Mouse (Mus musculus) kidney, postnatal 25 days (tissue): Measurements from ENCODE around the gene Mybpc3.

ENCODE experiments used
- DNase-seq, 2 experiments: peaks; one replicate each; pipeline ENCODE4 v3.0.0; 2021; ENCODE audit warnings: mixed read lengths in 2 of 2

Gene Mybpc3

DNA sequence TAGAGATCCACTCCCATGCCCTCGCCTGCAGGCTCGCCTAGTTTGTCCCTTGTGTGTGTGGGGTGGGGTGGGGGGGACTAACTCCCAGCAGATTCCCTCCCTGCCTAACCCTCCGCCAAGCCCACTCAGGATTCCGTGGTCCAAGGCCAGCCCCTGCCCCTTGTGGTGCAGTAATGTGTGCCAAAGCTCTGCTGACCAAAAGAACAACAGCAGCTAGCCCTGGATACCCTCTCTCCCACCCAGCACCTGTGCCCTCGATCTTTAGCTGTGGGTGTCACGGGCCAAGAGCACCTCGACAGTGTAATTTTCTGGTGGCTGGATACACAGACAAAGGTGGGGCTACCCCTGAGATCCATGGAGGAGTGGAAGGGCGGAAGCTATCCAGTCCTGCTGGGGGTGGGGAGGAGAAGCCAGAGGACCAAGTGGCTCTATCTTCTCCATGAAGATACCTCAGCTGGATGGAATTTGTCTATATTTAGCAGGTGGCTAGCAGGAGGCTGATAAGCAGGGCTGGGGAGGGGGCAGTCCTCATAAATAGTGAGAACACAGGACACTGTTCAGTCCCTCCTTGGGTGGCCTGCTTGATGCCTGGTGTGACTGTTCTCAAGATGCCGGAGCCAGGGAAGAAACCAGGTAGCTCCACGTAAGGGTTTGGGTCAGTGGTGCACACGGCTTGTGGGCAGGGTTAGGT, at the start of gene Mybpc3:
Gene Mybpc3 (plus strand): TSS at position 560 of the 691 bp plus-strand sequence.
- no peak for DNase-seq

GRCm38 (mm10) chr2:91068162-91068871, 49.6 kb upstream of the Mybpc3 start:
- peak in 1 of 2 experiments; percentile 66 for DNase-seq

GRCm38 (mm10) chr2:91068872-91069165, 49.1 kb upstream of the Mybpc3 start:
- DNase-seq, result no peak

- DNase-seq, result peak in 1 of 2 experiments; percentile 60
Observed at GRCm38 (mm10) chr2:91069306-91070000, 48.5 kb upstream of the Mybpc3 start.

- peak; percentile 95 to 97 for DNase-seq
Observed at GRCm38 (mm10) chr2:91070076-91070800, 47.7 kb upstream of the Mybpc3 start, which contains the start of gene Slc39a13. Gene Slc39a13 (minus strand): TSS chr2:91070417.

DNA sequence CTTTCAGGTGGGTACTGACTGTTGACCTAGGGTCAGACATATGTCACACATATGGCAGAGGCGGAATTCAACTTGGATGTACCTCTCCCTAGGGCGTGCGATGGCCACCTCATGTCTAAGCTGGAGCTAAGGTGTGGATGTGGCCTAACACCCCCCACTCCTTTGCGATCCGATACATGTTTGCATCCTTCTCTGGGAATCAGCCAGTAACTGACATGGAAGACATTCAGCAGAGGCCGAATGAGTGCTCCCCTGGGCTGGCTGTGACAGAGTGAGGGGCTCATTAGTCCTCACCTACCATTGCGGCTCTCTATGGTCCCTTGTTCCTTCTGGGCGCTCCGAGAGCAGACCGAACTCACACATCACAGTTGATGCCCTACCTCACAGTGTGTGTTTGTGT, 46.9 kb upstream of the Mybpc3 start:
- DNase-seq, result no peak

DNA sequence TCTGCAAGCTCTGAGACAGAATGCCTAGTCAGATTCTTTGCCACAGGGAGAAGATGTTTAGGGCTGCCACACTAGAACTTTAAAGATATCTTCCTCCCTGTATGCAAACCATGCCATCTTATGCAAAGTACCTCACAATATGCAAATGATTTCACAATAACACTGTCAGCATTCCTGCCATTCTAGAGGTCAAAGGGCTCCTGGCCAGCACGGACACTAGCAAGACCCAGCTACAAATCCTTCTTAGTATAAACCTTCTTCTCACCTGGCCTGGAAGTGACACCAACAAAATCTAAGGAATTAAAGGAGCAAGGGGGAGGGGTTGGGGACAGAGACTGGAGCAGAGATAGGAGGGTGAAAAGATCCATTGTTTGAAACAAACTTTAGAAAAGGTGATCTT, 45.9 kb upstream of the Mybpc3 start:
- peak; percentile 58 to 65 for DNase-seq

GRCm38 (mm10) chr2:91077957-91078313, 40.0 kb upstream of the Mybpc3 start:
- no peak for DNase-seq

DNA sequence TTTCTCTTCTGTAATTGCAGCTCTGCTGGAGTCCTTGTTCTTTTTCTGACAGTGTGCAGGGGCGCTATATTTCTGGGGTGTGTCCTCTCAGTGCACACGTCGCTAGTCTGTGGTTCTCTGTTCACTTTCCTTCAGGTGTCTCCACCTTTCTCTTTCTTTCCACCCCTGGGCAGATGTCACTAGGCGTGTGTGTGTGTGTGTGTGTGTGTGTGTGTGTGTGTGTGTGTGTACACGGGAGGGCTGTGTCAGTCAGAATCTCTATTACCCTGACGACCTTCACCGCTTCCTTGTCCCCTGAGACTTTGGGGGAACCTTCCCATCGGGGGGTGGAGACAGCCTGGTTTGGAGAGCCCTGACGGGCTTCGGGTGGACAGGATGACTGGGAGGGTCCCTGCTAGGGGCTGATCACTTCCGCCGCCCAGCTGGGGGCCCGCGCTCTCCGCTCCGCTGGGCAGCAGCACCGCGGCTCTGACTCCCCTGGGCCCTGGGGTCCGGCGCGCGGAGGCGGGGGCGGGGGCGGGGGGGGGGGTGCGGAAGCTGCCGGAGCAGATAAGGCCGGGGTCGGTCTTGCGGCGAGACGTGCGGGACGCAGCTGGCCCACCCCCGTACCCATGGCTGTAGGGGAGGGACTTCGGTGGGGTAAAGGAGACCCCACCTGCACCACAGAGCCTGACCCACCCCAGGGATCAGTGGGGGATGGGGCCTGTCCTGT, 39.5 kb upstream of the Mybpc3 start:
- DNase-seq, result no peak

DNA sequence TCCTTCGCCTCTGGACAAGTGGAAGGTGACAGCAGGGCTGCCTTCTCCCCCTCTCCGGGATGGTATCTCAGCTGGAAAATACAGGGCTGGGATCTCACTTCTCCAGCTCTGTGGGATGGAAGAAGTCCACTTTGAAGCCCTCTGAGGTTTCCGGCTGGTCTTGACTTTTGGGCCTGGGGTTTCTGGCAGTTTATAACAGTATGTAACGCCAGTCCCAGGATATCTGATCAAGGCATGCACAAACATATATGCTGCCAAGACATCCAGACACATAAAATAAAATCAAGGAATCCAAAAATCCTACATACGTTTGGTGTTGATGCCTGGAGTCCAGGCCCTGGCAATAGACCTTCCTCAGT, 38.9 kb upstream of the Mybpc3 start:
- DNase-seq, result no peak

DNA sequence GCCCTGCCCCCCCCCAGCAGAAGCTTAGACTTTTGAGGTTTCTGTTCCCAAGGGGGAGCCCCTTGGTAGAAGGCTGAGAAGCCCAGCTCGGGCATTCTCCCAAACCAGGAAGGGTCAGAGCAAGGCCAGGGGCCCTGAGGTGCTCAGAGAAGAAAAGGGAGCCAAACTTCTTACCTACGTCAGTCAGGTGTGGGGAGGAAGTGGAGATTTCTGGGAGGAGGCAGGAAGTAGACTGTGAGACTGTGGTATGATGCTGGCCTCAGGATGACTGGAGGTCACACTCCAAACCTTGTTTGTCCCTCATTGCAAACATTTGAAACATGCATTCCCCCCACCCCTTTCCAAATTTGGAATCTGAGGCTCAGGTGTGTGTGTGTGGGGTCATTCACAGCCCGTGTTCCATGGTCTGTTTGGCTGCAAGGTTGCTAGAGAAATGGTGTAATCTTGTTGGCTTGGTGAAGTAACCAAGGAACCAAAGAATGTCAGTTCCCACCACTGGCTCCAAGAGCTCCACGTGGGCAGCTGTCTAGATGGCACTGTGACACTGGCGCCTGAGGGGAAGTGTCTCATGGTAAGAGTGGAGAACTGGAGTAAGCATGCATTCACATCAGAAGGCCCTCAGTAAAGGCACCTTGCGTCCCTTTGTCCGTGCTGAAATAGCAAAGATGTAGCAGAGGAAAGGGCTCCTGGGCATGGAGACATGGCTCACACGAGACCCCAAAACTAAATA, 37.0 kb upstream of the Mybpc3 start:
- DNase-seq, result no peak

- no peak for DNase-seq
Observed at GRCm38 (mm10) chr2:91081775-91082695, 35.9 kb upstream of the Mybpc3 start, which contains the start of gene Spi1. Gene Spi1 (plus strand): TSS chr2:91082390.

DNA sequence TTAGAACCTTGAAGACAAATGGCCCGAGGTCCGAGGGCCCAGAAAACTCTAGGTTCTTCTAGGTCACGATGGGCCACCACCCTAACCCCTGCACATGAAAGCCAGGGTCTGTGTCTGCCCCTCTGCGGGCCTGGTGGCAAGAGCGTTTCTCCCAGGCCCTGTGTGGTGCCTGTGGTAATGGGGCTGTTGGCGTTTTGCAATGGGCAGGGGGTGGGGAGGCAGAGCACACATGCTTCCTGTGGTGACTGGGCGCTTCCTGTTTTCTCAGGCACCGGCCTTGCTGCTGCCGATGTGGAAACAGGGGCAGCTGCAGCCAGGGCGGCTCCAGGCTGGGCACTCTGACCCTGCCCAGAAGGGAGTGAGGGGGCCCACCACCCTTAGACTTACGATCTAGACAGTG, 35.1 kb upstream of the Mybpc3 start:
- DNase-seq, result peak; percentile 43 to 72

DNA sequence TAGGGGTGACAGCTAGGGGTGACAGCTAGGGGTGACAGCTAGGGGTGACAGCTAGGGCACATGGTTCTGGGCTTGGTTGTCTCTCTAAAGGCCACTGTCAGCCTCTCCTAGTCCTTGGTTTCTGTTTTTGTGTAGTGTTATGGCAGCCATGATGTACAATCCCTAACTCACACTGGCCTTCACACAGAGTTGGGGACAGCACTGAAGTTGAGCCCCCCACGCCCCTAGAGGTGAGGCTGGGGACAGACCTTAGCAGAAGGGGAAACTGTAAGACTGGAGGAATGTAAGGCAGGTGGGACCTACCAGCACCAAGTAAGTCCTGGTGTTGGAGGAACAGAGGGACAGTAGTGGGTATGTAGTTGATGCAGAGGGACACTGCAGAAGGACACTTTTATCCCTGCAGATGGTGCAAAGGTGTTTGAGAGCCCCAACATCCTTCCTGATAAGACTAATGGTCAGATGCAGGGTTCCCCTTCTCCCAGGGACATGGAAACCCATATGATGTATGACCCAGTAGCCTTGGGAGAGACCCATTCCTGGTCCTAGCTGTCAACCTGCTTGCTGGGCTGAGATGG, 34.5 kb upstream of the Mybpc3 start:
- no peak for DNase-seq

GRCm38 (mm10) chr2:91084179-91084820, 33.6 kb upstream of the Mybpc3 start:
- no peak for DNase-seq

- no peak for DNase-seq
Observed at GRCm38 (mm10) chr2:91085494-91086391, 32.2 kb upstream of the Mybpc3 start.

- DNase-seq, result no peak
Observed at GRCm38 (mm10) chr2:91086392-91087237, 31.3 kb upstream of the Mybpc3 start.

GRCm38 (mm10) chr2:91087453-91087852, 30.5 kb upstream of the Mybpc3 start:
- DNase-seq, result no peak
